In genomic region chr2:102117402-102117760, GRCm38 (mm10) we compare ENCODE assay signal across 10 mouse cellular contexts.
DNase-seq lines count a peak whose midpoint lies in the region; ATAC-seq and TF ChIP-seq lines count a peak whose summit lies in the region.
"Had no signal": no experiment of that assay in that cellular context is flagged by ENCODE, and none has a peak within 500 bp of the region (broad histone marks: within the 10 kb centered on the region; RNA-seq: fewer than 3 reads in every experiment).

No protein-coding gene starts in this region.

- H3K4me1 ChIP-seq in forebrain, embryonic 12.5 days = peaks cover 66% of the 10 kb centered on the region
- H3K4me1 ChIP-seq in forebrain, embryonic 15.5 days = peaks cover 34% of the 10 kb centered on the region
- H3K4me1 ChIP-seq in midbrain, embryonic 10.5 days = peaks cover 82% of the 10 kb centered on the region
- peaks cover 35% of the 10 kb centered on the region for H3K4me1 ChIP-seq in midbrain, embryonic 15.5 days
- H3K4me1 ChIP-seq in hindbrain, embryonic 10.5 days (replicated peaks) = peaks cover 75% of the 10 kb centered on the region
- peaks cover 75% of the 10 kb centered on the region for H3K4me1 ChIP-seq in thymus, adult 2 months (replicated peaks; ENCODE audit: control insufficient read depth, insufficient read depth, low read length)

- no peaks in the 10 kb centered on the region for H3K36me3 ChIP-seq in forebrain, embryonic 12.5 days (replicated peaks)
- no peaks in the 10 kb centered on the region for H3K36me3 ChIP-seq in forebrain, embryonic 15.5 days
- H3K36me3 ChIP-seq in midbrain, embryonic 10.5 days = peaks cover 11% of the 10 kb centered on the region
- H3K36me3 ChIP-seq in midbrain, embryonic 15.5 days (replicated peaks) = no peaks in the 10 kb centered on the region
- H3K36me3 ChIP-seq in hindbrain, embryonic 10.5 days = peaks cover 10% of the 10 kb centered on the region
- H3K36me3 ChIP-seq in thymus, adult 2 months (ENCODE audit: control insufficient read depth, insufficient read depth, low read length) = no peaks in the 10 kb centered on the region
- H3K36me3 ChIP-seq: kidney, embryonic 15.5 days had no signal

- peak overlapping the region; percentile 47; the same call in 1 of the 2 replicates for H3K27ac ChIP-seq in forebrain, embryonic 12.5 days
- no peak overlapping the region for H3K27ac ChIP-seq in forebrain, embryonic 15.5 days (replicated peaks)
- peak overlapping the region; percentile 42 for H3K27ac ChIP-seq in midbrain, embryonic 10.5 days (replicated peaks)
- no peak overlapping the region for H3K27ac ChIP-seq in midbrain, embryonic 15.5 days
- peak overlapping the region; percentile 60; the same call in 1 of the 2 replicates for H3K27ac ChIP-seq in hindbrain, embryonic 10.5 days
- H3K27ac ChIP-seq in thymus, adult 2 months (ENCODE audit: control insufficient read depth, insufficient read depth, low read length) = peak overlapping the region; percentile 96

- no peak overlapping the region for H3K4me3 ChIP-seq in forebrain, embryonic 12.5 days (replicated peaks)
- no peak overlapping the region for H3K4me3 ChIP-seq in forebrain, embryonic 15.5 days
- no peak overlapping the region for H3K4me3 ChIP-seq in midbrain, embryonic 10.5 days
- no peak overlapping the region for H3K4me3 ChIP-seq in midbrain, embryonic 15.5 days
- no peak overlapping the region for H3K4me3 ChIP-seq in hindbrain, embryonic 10.5 days
- H3K4me3 ChIP-seq in thymus, adult 2 months (ENCODE audit: control insufficient read depth, insufficient read depth, low read length) = no peak overlapping the region
- H3K4me3 ChIP-seq: kidney, embryonic 15.5 days had no signal

- no peak for TF ChIP-seq POLR2A in thymus, adult 2 months (IDR thresholded peaks at IDR 0.05; ENCODE audit: control insufficient read depth, extremely low read depth, insufficient read depth, low read length, poor library complexity)

- H3K9me3 ChIP-seq in forebrain, embryonic 12.5 days = no peaks in the 10 kb centered on the region
- no peaks in the 10 kb centered on the region for H3K9me3 ChIP-seq in forebrain, embryonic 15.5 days
- no peaks in the 10 kb centered on the region for H3K9me3 ChIP-seq in midbrain, embryonic 10.5 days (replicated peaks)
- H3K9me3 ChIP-seq in midbrain, embryonic 15.5 days = no peaks in the 10 kb centered on the region
- no peaks in the 10 kb centered on the region for H3K9me3 ChIP-seq in hindbrain, embryonic 10.5 days
- H3K9me3 ChIP-seq: kidney, embryonic 15.5 days had no signal

- H3K9ac ChIP-seq in forebrain, embryonic 12.5 days = no peak overlapping the region
- H3K9ac ChIP-seq in forebrain, embryonic 15.5 days (replicated peaks) = no peak overlapping the region
- H3K9ac ChIP-seq in midbrain, embryonic 15.5 days = no peak overlapping the region
- H3K9ac ChIP-seq: kidney, embryonic 15.5 days had no signal

- no peak for DNase-seq in midbrain, embryonic 10.5 days (ENCODE audit: low spot score)
- no peak for DNase-seq in hindbrain, embryonic 10.5 days (ENCODE audit: low spot score)
- DNase-seq in thymus, adult 2 months = peak; percentile 48
- DNase-seq in frontal cortex, postnatal 10 days (ENCODE audit: low spot score in 2 of 2) = no peak
- DNase-seq in spleen, postnatal 10 days (ENCODE audit: low spot score in 2 of 2) = no peak

- no peak for ATAC-seq in forebrain, embryonic 12.5 days (ENCODE audit: low FRiP score)
- no peak for ATAC-seq in forebrain, embryonic 15.5 days (replicated peaks)
- no peak for ATAC-seq in midbrain, embryonic 15.5 days (replicated peaks)
- ATAC-seq: activated CD4-positive, CD25-positive, alpha-beta regulatory T cell, adult 4 months had no signal

- WGBS in forebrain, embryonic 12.5 days = 31% methylated on average over 6 of the region's 6 CpGs
- 28% methylated on average over 6 of the region's 6 CpGs for WGBS in forebrain, embryonic 15.5 days
- 34% methylated on average over 6 of the region's 6 CpGs for WGBS in midbrain, embryonic 10.5 days
- 25% methylated on average over 6 of the region's 6 CpGs for WGBS in midbrain, embryonic 15.5 days
- WGBS in hindbrain, embryonic 10.5 days = 34% methylated on average over 6 of the region's 6 CpGs
- 10% methylated on average over 6 of the region's 6 CpGs for WGBS in thymus, adult 2 months

- TF ChIP-seq CTCF in thymus, adult 2 months (IDR thresholded peaks at IDR 0.05; ENCODE audit: borderline replicate concordance, control insufficient read depth, extremely low read depth, insufficient read depth, low read length, poor library complexity) = no peak

- no peak overlapping the region for H3K4me2 ChIP-seq in forebrain, embryonic 12.5 days
- H3K4me2 ChIP-seq in forebrain, embryonic 15.5 days (replicated peaks) = no peak overlapping the region
- no peak overlapping the region for H3K4me2 ChIP-seq in midbrain, embryonic 15.5 days
- H3K4me2 ChIP-seq: kidney, embryonic 15.5 days had no signal

- H3K27me3 ChIP-seq in forebrain, embryonic 12.5 days = no peaks in the 10 kb centered on the region
- no peaks in the 10 kb centered on the region for H3K27me3 ChIP-seq in forebrain, embryonic 15.5 days
- no peaks in the 10 kb centered on the region for H3K27me3 ChIP-seq in midbrain, embryonic 10.5 days (ENCODE audit: low read depth, poor library complexity, severe bottlenecking)
- H3K27me3 ChIP-seq in midbrain, embryonic 15.5 days (replicated peaks) = no peaks in the 10 kb centered on the region
- H3K27me3 ChIP-seq in hindbrain, embryonic 10.5 days (ENCODE audit: insufficient read depth, poor library complexity, severe bottlenecking) = no peaks in the 10 kb centered on the region
- no peaks in the 10 kb centered on the region for H3K27me3 ChIP-seq in thymus, adult 2 months (ENCODE audit: control insufficient read depth, insufficient read depth, low read length)
- H3K27me3 ChIP-seq: kidney, embryonic 15.5 days had no signal

Comparison
In these comparisons a context has a peak if more than half of its experiments do, and no peak if none do; other contexts are left out.
1. H3K27ac ChIP-seq: peak in forebrain, embryonic 12.5 days (single experiment), midbrain, embryonic 10.5 days (single experiment), hindbrain, embryonic 10.5 days (single experiment) and thymus, adult 2 months (single experiment); none in forebrain, embryonic 15.5 days (single experiment) and midbrain, embryonic 15.5 days (single experiment).